Mouse (Mus musculus) embryo, embryonic 10.5 days (tissue): Measurements from ENCODE around the gene S100a4.

Source experiments
- DNase-seq: peaks from one replicate; pipeline ENCODE4 v3.0.0-alpha.2; 2015; ENCODE audit warnings: low spot score

Gene S100a4

GRCm38 (mm10) chr3:90603623-90604022 is at the start of gene S100a4:
Gene S100a4, plus strand, starts transcription at chr3:90603771.
- no peak for DNase-seq

DNA sequence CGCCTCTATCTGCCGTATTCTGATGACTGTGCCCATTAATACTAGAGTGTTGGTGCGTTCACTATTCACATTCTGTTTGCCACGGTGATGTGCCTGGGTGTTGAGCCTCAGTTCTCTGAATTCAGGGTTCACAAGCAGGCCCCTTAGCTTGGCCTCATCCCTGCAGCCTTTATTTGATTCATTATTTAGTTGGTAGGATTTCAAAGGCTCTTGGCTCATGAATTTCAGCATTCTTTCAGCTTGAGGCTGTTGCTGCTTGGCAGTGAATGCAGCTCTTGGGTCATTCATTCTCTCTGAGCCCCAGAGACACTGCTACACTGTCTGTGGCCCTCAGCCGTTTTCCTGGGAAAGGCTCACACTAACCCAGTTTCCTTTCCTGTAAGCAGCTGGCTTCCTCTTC is 47.6 kb upstream of the S100a4 start:
- peak; percentile 14 for DNase-seq

- DNase-seq: no peak
Measured at GRCm38 (mm10) chr3:90560008-90560628, 43.5 kb upstream of the S100a4 start, which contains the start of gene S100a3. Gene S100a3, plus strand, starts transcription at chr3:90560578.

DNA sequence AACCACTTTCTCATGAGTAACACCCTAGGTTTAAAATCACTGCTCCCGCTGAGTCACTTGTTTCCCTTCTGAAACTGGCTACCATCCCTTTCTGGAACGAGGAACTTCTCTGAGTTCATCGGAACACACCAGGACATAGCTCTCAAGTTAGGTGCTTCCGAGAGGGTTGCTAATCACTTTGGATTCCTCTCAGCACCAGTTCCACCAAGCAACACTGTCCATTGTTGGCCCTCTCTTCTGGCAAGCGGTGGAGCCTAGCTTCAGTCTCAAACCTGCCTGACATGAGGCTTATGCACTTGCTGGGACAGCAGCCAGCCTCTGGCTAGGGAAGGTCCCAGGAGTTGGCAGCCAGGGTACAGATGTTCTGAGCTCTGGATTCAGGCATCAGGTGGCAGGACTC is 28.9 kb upstream of the S100a4 start:
- DNase-seq: no peak

DNA sequence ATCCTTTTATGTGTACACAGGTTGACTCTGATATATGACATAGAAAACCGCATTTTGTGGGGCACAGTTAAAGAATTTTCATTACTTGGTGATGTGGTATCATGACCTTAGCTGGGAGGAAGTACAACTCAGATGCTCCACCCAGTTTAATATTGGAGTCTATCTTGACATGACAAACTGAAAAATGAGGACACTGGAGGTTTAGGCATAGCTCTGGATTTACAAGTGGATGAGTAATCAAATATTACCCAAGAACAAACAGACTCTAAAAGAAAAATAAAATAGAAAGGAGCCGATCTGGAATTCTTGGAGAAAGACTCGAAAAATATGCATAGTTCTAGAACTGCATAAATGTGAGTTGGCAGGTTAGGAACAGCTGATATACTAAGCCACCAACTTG is 28.3 kb upstream of the S100a4 start:
- no peak for DNase-seq

GRCm38 (mm10) chr3:90576351-90577001 is 27.1 kb upstream of the S100a4 start:
- DNase-seq: no peak

GRCm38 (mm10) chr3:90579433-90579832 is 24.1 kb upstream of the S100a4 start:
- no peak for DNase-seq

DNA sequence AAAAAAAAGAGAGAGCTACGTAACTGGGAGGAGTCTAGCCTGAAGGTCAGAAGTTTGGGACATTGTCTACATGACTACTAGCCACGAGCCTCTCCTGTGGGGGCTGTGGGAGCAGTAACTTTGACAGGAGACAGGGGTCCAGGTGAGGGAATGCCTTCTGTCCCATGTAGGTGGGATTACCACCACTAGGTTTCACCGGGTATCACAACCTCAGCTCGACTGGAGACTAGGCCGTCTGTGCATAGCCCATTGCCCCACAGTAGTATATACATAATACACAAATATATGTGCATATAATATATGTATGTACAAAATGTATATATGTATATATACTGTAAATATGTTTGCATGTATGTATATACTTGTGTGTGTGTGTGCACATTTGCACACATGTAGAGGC is 22.4 kb upstream of the S100a4 start:
- DNase-seq: no peak

- peak; percentile 50 for DNase-seq
Measured at GRCm38 (mm10) chr3:90582156-90582555, 21.4 kb upstream of the S100a4 start.

DNA sequence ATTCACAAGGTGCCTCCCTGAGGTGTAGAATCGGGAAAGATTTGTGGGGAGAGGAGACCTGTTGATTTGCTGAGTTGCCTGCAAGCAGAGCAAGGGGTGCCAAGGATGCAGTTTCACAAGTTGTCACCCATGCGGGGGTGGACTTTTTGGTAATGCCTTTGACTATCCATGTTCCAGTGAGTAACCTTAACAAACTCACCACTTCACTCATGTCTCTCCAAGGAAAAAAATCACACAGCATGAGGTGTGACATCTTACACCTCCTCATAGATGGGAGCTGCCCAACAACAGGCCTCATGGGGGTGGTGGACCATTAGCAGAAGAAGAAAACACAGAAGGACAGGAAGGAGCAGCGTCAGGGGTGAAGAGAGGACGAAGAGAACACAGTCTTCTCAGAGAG is 21.0 kb upstream of the S100a4 start:
- DNase-seq: no peak

DNA sequence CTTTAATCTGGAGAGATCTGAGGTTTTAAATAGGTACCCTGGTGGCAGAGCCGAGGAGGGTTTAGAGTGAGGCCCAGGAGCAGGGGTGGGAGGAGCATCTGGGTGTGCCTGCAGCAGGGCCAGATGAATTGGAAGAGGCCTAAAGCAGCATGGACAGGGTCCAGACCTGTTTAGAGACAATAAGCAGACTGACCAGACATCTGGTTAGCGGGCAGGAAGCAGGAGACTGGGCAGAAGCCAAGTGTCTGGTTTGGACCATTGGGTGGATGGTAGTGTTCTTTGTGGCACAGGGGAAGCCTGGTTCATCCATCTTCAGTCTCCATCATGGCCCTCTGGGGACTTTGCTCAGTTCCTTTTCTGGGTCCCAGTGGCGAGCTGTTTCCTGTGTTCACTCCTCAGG is 19.7 kb upstream of the S100a4 start:
- DNase-seq: no peak

GRCm38 (mm10) chr3:90585595-90585994 is 18.0 kb upstream of the S100a4 start:
- DNase-seq: peak; percentile 87

GRCm38 (mm10) chr3:90586016-90586643 is 17.4 kb upstream of the S100a4 start:
- no peak for DNase-seq

DNA sequence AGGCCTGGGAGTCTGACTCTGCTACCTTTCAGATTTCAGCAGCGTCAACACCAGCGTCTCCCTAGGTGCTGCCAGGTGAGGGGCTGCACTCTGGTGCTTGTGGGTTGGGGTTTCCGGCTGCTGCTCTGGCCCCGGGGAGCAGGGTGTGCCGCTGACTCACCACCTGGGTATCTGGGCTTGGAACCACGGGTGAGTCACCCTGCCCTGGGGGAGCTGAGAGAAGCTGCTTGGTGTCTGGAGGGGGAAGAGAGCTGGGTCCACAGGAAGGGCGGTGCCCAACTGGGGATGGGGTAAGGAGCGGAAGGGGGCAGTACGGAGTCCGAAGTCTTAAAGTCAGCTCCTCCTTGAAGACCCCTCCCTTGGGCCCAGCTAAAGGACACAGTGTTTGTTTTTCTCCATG is 16.7 kb upstream of the S100a4 start:
- DNase-seq: no peak

DNA sequence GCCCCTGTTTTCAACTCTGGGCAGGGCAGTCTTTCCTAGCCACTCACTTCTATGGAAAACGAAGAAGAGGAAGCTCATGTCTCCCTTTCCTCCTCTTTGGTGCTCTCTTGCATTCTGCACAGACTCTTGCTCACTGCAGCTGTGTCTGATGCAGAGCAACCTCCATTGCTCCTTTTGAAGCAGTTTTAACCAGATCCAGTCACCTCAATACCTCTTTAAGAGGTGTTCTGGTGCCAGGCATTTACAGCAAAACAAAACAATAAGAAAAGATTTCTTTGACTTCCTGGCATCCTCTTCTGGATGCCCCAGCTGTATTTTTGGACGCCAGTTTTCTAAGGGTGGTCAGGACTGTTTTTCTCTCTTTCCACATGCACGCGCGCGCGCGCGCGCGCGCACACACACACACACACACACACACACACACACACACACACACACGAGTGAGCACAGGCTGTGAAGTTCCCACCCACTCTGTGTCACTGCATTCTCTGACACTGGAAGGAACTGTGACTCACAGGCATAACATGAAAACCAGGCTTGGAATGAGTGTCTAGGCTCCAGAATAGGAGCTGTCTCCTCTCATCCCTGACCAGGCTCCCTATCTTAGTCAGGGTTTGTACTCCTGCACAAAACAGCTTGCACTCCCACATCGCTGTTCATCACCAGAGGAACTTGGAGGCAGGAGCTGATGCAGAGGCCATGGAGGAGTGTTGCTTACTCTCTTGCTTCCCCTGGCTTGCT is 16.0 kb upstream of the S100a4 start:
- DNase-seq: no peak

- DNase-seq: no peak
Measured at GRCm38 (mm10) chr3:90589390-90589789, 14.2 kb upstream of the S100a4 start.

DNA sequence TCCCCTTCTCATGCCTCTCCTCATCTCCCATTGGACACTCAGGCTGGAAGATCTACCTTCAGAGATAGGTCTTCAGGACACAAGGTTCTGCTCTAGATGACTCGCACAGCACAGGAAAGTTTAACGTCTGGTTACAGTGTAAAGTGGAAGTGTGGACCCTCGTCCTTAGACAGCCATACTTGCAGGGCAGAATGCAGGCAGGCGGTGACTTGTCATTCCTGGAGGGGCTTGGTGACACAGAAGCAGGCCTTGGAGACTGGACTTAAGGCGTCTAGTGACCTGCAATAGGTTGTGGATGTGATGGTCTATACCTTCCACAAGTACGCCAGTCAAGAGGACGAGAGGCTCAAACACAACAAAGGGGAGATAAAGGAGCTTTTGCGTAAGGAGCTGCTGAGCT is 13.6 kb upstream of the S100a4 start, which contains the start of gene S100a2:
TSS of gene S100a2 (plus strand) at position 301 of the 400 bp plus-strand sequence.
- DNase-seq: no peak

- no peak for DNase-seq
Measured at GRCm38 (mm10) chr3:90594466-90594865, 9.1 kb upstream of the S100a4 start.

- DNase-seq: no peak
Measured at GRCm38 (mm10) chr3:90595556-90595955, 8.0 kb upstream of the S100a4 start.

- DNase-seq: no peak
Measured at GRCm38 (mm10) chr3:90596810-90597209, 6.8 kb upstream of the S100a4 start.

DNA sequence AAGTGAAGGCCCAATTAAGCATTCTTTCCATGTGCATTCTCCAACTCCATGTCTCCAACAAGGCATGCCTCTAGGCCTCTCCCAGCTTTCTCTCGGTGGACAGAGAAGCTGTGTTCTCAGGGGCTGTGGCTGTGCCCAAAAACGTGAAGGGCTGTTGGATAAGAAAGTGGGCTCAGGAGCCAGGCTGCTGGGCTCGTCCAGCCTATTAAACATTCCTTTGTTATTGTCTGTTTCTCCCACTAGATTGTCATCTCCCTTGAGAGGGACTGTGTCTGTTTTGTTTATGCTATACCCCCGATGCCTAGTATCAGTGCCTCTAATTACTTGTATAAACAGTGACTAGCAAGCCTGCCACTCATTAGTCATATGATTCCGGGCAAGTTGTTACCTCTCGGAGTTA is 5.8 kb upstream of the S100a4 start:
- DNase-seq: no peak

- no peak for DNase-seq
Measured at GRCm38 (mm10) chr3:90598212-90598611, 5.4 kb upstream of the S100a4 start.

GRCm38 (mm10) chr3:90599401-90599800 is 4.2 kb upstream of the S100a4 start:
- no peak for DNase-seq
